ENCODE assay signal across 8 mouse cellular contexts in genomic region chr16:44254698-44255097, GRCm38 (mm10).
DNase-seq lines count a peak whose midpoint lies in the region.

No protein-coding gene starts in this region.

- intact Hi-C loops in left cerebral cortex, postnatal 14 days (cut with DNase I) = no loop called here

- DNase-seq in kidney, postnatal 14 days = peak; percentile 56
- no peak for DNase-seq in kidney, postnatal 36 days
- peak; percentile 91 for DNase-seq in cerebellum, adult 11 months
- peak; percentile 69 for DNase-seq in gastrocnemius, postnatal 10 days
- DNase-seq in left cerebral cortex, postnatal 14 days (ENCODE audit: low spot score in 2 of 2) = peak; percentile 45 to 62
- DNase-seq in embryo, embryonic 10 days (ENCODE audit: low spot score) = no peak
- no peak for DNase-seq in B cell, adult 2 months
- no peak for DNase-seq in c-Kit-positive CD71-positive TER-119-positive erythroid progenitor cells, embryonic 14.5 days (ENCODE audit: low spot score)

Comparison
In these comparisons a context has a peak if more than half of its experiments do, and no peak if none do; other contexts are left out.
1. DNase-seq: peak in kidney, postnatal 14 days (single experiment), cerebellum, adult 11 months (single experiment), gastrocnemius, postnatal 10 days (single experiment) and left cerebral cortex, postnatal 14 days (2 of 2); none in kidney, postnatal 36 days (0 of 2), embryo, embryonic 10 days (single experiment), B cell, adult 2 months (0 of 2) and c-Kit-positive CD71-positive TER-119-positive erythroid progenitor cells, embryonic 14.5 days (single experiment).